Mouse (Mus musculus) midbrain, postnatal 0 days (tissue): ENCODE results near the gene Ppp1r13b. TPM values are rescaled to one million over a fixed set of nuclear protein-coding genes. Genes with fewer than 3 reads are reported as not detected.

Experiments
- ATAC-seq: fragments of 200-750 bp; cut with Nextera tagmentation; 2 replicates; pipeline ENCODE4 v1.8.0; 2017; ENCODE audit warnings: moderate number of reproducible peaks, mild to moderate bottlenecking, moderate TSS enrichment, moderate library complexity; ENCODE audit not compliant: low FRiP score
- DNase-seq: peaks from one replicate; pipeline ENCODE4 v3.0.0-alpha.2; 2015; ENCODE audit warnings: low spot score
- H3K27ac ChIP-seq: fragments of 300-500 bp; sonication (generic); 2 replicates; pipeline ENCODE4 v1.5.1; 2014; ENCODE audit warnings: low read depth, mild to moderate bottlenecking, low read length, mixed read lengths
- H3K27me3 ChIP-seq: fragments of 300-500 bp; sonication (generic); 2 replicates; pipeline ENCODE4 v1.6.1; 2014; ENCODE audit warnings: low read length, control low read depth, mixed read lengths; ENCODE audit not compliant: insufficient read depth
- H3K36me3 ChIP-seq: fragments of 300-500 bp; sonication (generic); 2 replicates; pipeline ENCODE4 v1.6.1; 2014; ENCODE audit warnings: low read length, control low read depth, mixed read lengths; ENCODE audit not compliant: insufficient read depth
- H3K4me1 ChIP-seq: fragments of 300-500 bp; sonication (generic); 2 replicates; pipeline ENCODE4 v1.6.1; 2014; ENCODE audit warnings: mild to moderate bottlenecking, control low read depth, antibody characterized with exemption, low read length, mixed read lengths; ENCODE audit not compliant: insufficient read depth
- H3K4me2 ChIP-seq: fragments of 300-500 bp; sonication (generic); 2 replicates; pipeline ENCODE4 v1.6.1; 2014; ENCODE audit warnings: low read depth, mild to moderate bottlenecking, low read length, mixed read lengths; ENCODE audit not compliant: poor library complexity, severe bottlenecking
- H3K4me3 ChIP-seq: fragments of 300-500 bp; sonication (generic); 2 replicates; pipeline ENCODE4 v1.5.1; 2014; ENCODE audit warnings: low read depth, mild to moderate bottlenecking, low read length, moderate library complexity
- H3K9ac ChIP-seq: fragments of 300-500 bp; sonication (generic); replicated peaks from 2 replicates; pipeline ENCODE4 v1.6.1; 2014; ENCODE audit warnings: mild to moderate bottlenecking, low read length, moderate library complexity, mixed read lengths; ENCODE audit not compliant: poor library complexity, severe bottlenecking
- H3K9me3 ChIP-seq: fragments of 300-500 bp; sonication (generic); 2 replicates; pipeline ENCODE4 v1.6.1; 2016; ENCODE audit warnings: low read length, control low read depth
- CTCF ChIP-seq: IDR thresholded peaks from 2 replicates; pipeline ENCODE4 v1.5.1; 2016; ENCODE audit warnings: antibody characterized with exemption, mild to moderate bottlenecking
- WGBS: fragments of 180-500 bp; shearing (Covaris S2); extraction: QIAGEN DNeasy Blood & Tissue Kit; methylation state at CpG from one replicate; pipeline ENCODE4 v1.1.7; 2014; 5-methylcytosine and 5-hydroxymethylcytosine counted together
- polyA plus RNA-seq: library from polyadenylated mRNA; unstranded; fragments of >200 nt; fragmentation: Nextera tagmentation; extraction: Ambion mirVana; gene quantifications from 2 replicates; pipeline ENCODE4 v1.2.1, GENCODE M21; 2015
- total RNA-seq: library from RNA; depleted of rRNA; stranded (reverse); fragments of >200 nt; gene quantifications from 2 replicates; pipeline ENCODE4 v1.2.3, GENCODE M21; 2014; rRNA removed

The Ppp1r13b gene
- total and polyA plus RNA-seq, 2 experiments from 2014 or later, result 47.0 to 79.3 TPM

GRCm38 (mm10) chr12:111785174-111785573 is 122.7 kb downstream of the Ppp1r13b start:
- Histone ChIP-seq H3K36me3 (peaks cover 80% of the 10 kb centered on the region), H3K9ac (no peak overlapping the region), H3K4me1 (no peaks in the 10 kb centered on the region), H3K4me2 (no peak overlapping the region), H3K4me3 (no peak overlapping the region), H3K9me3 (no peaks in the 10 kb centered on the region), H3K27ac (no peak overlapping the region), H3K27me3 (no peaks in the 10 kb centered on the region)
- no peak for ATAC-seq
- WGBS, result 86% methylated on average over 14 of the region's 15 CpGs
- DNase-seq, result no peak
- no peak for TF ChIP-seq CTCF

GRCm38 (mm10) chr12:111779544-111779943 is 128.4 kb downstream of the Ppp1r13b start:
- Histone ChIP-seq H3K4me2 (no peak overlapping the region), H3K27me3 (no peaks in the 10 kb centered on the region), H3K36me3 (peaks cover 81% of the 10 kb centered on the region), H3K4me1 (no peaks in the 10 kb centered on the region), H3K9ac (no peak overlapping the region), H3K27ac (no peak overlapping the region), H3K4me3 (no peak overlapping the region), H3K9me3 (no peaks in the 10 kb centered on the region)
- TF ChIP-seq CTCF, result peak; percentile 49
- ATAC-seq (no peak), DNase-seq (no peak)
- WGBS, result 83% methylated on average over 1 of the region's 1 CpGs

Other genes with a start within 250 kb of the Ppp1r13b start
- gene Ckb, start 235.8 kb downstream of the Ppp1r13b start, total RNA-seq, result 1,673 and 2,112 TPM in 2 replicates
- 1,654 and 1,809 TPM in 2 replicates for gene Ckb, start 235.8 kb downstream of the Ppp1r13b start, polyA plus RNA-seq
- gene Trmt61a, start 230.0 kb downstream of the Ppp1r13b start, total RNA-seq, result 23.2 and 27.5 TPM in 2 replicates
- 8.4 and 8.7 TPM in 2 replicates for gene Trmt61a, start 230.0 kb downstream of the Ppp1r13b start, polyA plus RNA-seq
- 28.7 and 43.5 TPM in 2 replicates for gene Bag5, start 194.9 kb downstream of the Ppp1r13b start, total RNA-seq
- gene Bag5, start 194.9 kb downstream of the Ppp1r13b start, polyA plus RNA-seq, result 68.7 and 70.8 TPM in 2 replicates
- gene Apopt1, start 194.8 kb downstream of the Ppp1r13b start, total RNA-seq, result 17.9 and 27.8 TPM in 2 replicates
- gene Apopt1, start 194.8 kb downstream of the Ppp1r13b start, polyA plus RNA-seq, result 63.1 and 67.0 TPM in 2 replicates
- 509 and 579 TPM in 2 replicates for gene Klc1, start 149.3 kb downstream of the Ppp1r13b start, total RNA-seq
- 653 and 669 TPM in 2 replicates for gene Klc1, start 149.3 kb downstream of the Ppp1r13b start, polyA plus RNA-seq
- 4.1 and 5.4 TPM in 2 replicates for gene Xrcc3, start 94.2 kb downstream of the Ppp1r13b start, total RNA-seq
- gene Xrcc3, start 94.2 kb downstream of the Ppp1r13b start, polyA plus RNA-seq, result 1.7 and 2.5 TPM in 2 replicates
- 30.6 and 30.9 TPM in 2 replicates for gene Zfyve21, start 93.9 kb downstream of the Ppp1r13b start, total RNA-seq
- 29.7 and 37.2 TPM in 2 replicates for gene Zfyve21, start 93.9 kb downstream of the Ppp1r13b start, polyA plus RNA-seq
- gene Atp5mpl, start 58.9 kb upstream of the Ppp1r13b start, total RNA-seq, result 172 and 371 TPM in 2 replicates
- 836 and 886 TPM in 2 replicates for gene Atp5mpl, start 58.9 kb upstream of the Ppp1r13b start, polyA plus RNA-seq
- 0.19 and 1.5 TPM in 2 replicates for gene Tdrd9, start 63.4 kb upstream of the Ppp1r13b start, total RNA-seq
- 0.26 and 0.39 TPM in 2 replicates for gene Tdrd9, start 63.4 kb upstream of the Ppp1r13b start, polyA plus RNA-seq
- 0.38 TPM in 1 of 2 replicates, not detected in the other for gene Rd3l, start 73.2 kb upstream of the Ppp1r13b start, total RNA-seq
- gene Rd3l, start 73.2 kb upstream of the Ppp1r13b start, polyA plus RNA-seq, result 0.34 TPM in 1 of 2 replicates, not detected in the other
- gene Aspg, start 198.6 kb upstream of the Ppp1r13b start, total RNA-seq, result 3.6 and 5.2 TPM in 2 replicates
- 2.3 and 2.5 TPM in 2 replicates for gene Aspg, start 198.6 kb upstream of the Ppp1r13b start, polyA plus RNA-seq
- 24.1 and 26.5 TPM in 2 replicates for gene Kif26a, start 238.1 kb upstream of the Ppp1r13b start, total RNA-seq
- gene Kif26a, start 238.1 kb upstream of the Ppp1r13b start, polyA plus RNA-seq, result 1.9 and 2.4 TPM in 2 replicates